Mouse (Mus musculus): ENCODE measurements around the gene Kcnb1. TPM values are rescaled to one million over a fixed set of nuclear protein-coding genes. Genes with fewer than 3 reads are reported as not detected.
"Not testable (repeated sequence)": the region's sequence is repeated elsewhere in the genome, so short reads cannot be mapped to it uniquely, and the experiment has no call there.

The Kcnb1 gene
- polyA plus RNA-seq, 1 experiment from 2014 or later: 1.0 TPM

DNA sequence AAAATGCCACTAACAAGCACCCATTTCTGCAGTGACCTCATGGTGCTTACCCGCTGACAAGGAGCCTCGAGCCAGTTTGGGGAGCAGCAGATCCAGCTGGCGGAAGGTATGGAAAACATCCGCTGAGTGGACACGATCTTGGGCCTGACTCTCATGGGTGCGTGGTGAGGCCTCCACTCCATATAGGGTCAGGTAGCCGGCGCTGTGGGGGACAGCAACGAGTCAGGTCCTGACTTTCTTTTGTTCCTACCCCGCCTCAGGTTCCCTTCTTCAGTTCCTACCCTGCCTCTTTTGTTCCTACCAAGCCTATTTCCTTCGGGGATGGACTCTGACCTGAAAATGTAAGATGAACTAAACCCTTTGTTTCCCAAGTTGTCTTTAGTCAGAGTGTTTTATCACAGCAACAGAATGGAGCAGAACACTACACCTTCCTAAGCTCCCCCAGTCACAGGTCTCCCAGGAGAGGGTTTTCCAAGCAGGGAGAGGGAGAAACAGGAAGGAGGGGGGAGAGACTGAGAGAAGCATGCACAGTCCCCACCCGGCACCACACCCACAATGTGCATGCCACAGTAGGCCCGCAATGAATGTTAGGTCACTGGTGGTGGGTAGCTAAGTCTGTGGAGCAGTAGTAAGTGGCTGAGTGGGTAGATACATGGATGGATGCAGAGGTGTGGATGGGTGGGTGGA, 31.3 kb upstream of the Kcnb1 start:
- no peak overlapping the region for H3K4me3 ChIP-seq
- no peak overlapping the region for H3K4me2 ChIP-seq (replicated peaks)
- no peak overlapping the region for H3K9ac ChIP-seq
- WGBS: 87% methylated on average over 13 of the region's 13 CpGs
- H3K27ac ChIP-seq: no peak overlapping the region
- H3K36me3 ChIP-seq: peaks cover 42% of the 10 kb centered on the region
- H3K9me3 ChIP-seq: no peaks in the 10 kb centered on the region
- H3K4me1 ChIP-seq: peaks cover 4% of the 10 kb centered on the region; the same call in 1 of the 2 replicates
- peak; percentile 25; the same call in 1 of the 2 replicates for ATAC-seq (ENCODE audit: low FRiP score, low read depth)
- no peaks in the 10 kb centered on the region for H3K27me3 ChIP-seq

DNA sequence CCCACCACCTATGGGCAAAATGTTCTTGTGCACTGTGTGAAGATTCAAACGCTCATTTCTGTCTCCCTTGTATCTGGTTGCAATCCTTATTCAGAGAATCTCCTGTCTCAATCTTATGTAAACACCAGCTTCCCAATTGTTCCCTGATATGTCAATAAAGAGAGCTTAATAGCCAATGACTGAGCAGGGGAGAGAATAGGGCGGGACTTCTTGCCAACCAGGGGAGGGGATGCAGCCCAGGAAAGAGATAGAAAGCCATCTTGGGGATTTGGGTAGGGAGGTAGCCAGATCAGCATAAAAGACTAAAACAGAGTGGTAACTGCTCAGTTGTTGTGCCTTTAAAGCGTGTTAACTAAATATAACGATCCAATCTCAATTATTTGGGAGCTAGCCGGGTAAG, 30.8 kb upstream of the Kcnb1 start:
- H3K4me3 ChIP-seq: no peak overlapping the region
- 86% methylated on average over 5 of the region's 5 CpGs for WGBS
- H3K27ac ChIP-seq: no peak overlapping the region
- peaks cover 4% of the 10 kb centered on the region; the same call in 1 of the 2 replicates for H3K4me1 ChIP-seq
- peaks cover 41% of the 10 kb centered on the region for H3K36me3 ChIP-seq
- ATAC-seq (ENCODE audit: low FRiP score, low read depth): no peak
- H3K4me2 ChIP-seq (replicated peaks): no peak overlapping the region
- H3K9ac ChIP-seq: no peak overlapping the region
- H3K9me3 ChIP-seq: no peaks in the 10 kb centered on the region
- no peaks in the 10 kb centered on the region for H3K27me3 ChIP-seq

GRCm38 (mm10) chr2:167219154-167219775, 29.3 kb upstream of the Kcnb1 start:
- Histone ChIP-seq H3K4me3 (no peak overlapping the region), H3K9me3 (no peaks in the 10 kb centered on the region), H3K27me3 (no peaks in the 10 kb centered on the region), H3K36me3 (peaks cover 51% of the 10 kb centered on the region), H3K27ac (no peak overlapping the region), H3K4me1 (peaks cover 4% of the 10 kb centered on the region; the same call in 1 of the 2 replicates), H3K9ac (no peak overlapping the region), H3K4me2 (replicated peaks) (no peak overlapping the region)
- WGBS: 46% methylated on average over 8 of the region's 8 CpGs
- ATAC-seq (ENCODE audit: low FRiP score, low read depth): peak; percentile 52; the same call in 1 of the 2 replicates

DNA sequence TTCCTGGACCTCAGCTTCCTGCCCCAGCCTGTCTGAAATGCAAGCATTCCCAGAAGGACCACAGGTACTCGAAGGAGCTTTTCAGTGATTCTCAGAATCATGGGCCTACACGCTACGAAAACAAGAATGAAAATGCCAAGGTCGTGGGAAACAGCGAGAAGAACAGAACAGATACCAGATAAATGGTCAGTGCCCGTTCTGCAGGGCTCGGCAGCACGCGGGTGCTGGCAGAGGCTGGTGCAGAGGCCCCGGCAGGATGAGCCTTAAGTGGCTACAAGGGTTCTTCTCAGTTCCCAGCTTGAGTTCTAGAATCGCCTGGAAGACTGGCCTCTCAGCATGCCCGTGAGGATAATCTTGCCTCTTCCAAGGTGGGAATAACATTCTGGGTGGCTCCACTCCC, 23.7 kb upstream of the Kcnb1 start:
- peaks cover 45% of the 10 kb centered on the region for H3K36me3 ChIP-seq
- no peak overlapping the region for H3K4me3 ChIP-seq
- ATAC-seq (ENCODE audit: low FRiP score, low read depth): no peak
- no peak overlapping the region for H3K4me2 ChIP-seq (replicated peaks)
- 92% methylated on average over 12 of the region's 12 CpGs for WGBS
- no peaks in the 10 kb centered on the region for H3K4me1 ChIP-seq
- H3K27me3 ChIP-seq: no peaks in the 10 kb centered on the region
- no peak overlapping the region for H3K27ac ChIP-seq
- no peaks in the 10 kb centered on the region for H3K9me3 ChIP-seq
- H3K9ac ChIP-seq: no peak overlapping the region

- H3K27ac ChIP-seq: no peak overlapping the region
- WGBS: 93% methylated on average over 3 of the region's 3 CpGs
Observed at GRCm38 (mm10) chr2:167213076-167213475, 23.1 kb upstream of the Kcnb1 start.

DNA sequence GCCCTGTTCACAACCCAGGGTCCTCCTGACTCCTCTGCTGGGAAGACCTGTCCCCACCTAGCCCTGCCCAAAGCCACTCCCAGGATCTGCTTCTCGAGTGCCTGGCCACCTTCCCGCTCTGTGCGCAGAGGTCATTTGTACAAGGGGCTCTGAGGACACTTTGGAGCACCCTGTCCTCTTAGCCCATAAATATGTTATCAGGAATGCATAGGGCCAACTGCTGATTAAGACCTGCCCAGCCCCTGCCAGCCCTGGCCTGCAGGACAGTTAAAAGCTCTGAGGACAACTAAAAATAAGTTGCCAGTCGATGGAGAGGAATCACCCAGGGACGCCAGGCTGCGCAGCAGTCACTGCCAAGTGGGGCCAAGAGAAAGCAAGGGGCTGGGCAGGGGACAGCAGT, 22.6 kb upstream of the Kcnb1 start:
- Histone ChIP-seq H3K9ac (no peak overlapping the region), H3K4me2 (replicated peaks) (no peak overlapping the region), H3K9me3 (no peaks in the 10 kb centered on the region), H3K4me1 (no peaks in the 10 kb centered on the region), H3K4me3 (no peak overlapping the region), H3K27me3 (no peaks in the 10 kb centered on the region), H3K27ac (no peak overlapping the region), H3K36me3 (peaks cover 43% of the 10 kb centered on the region)
- WGBS: 95% methylated on average over 6 of the region's 6 CpGs
- no peak for ATAC-seq (ENCODE audit: low FRiP score, low read depth)

More at GRCm38 (mm10) chr2:167213076-167213475, 23.1 kb upstream of the Kcnb1 start:
- Histone ChIP-seq H3K4me1 (no peaks in the 10 kb centered on the region), H3K9me3 (no peaks in the 10 kb centered on the region), H3K4me2 (replicated peaks) (no peak overlapping the region), H3K27me3 (no peaks in the 10 kb centered on the region), H3K36me3 (peaks cover 45% of the 10 kb centered on the region), H3K9ac (no peak overlapping the region), H3K4me3 (no peak overlapping the region)
- no peak for ATAC-seq (ENCODE audit: low FRiP score, low read depth)

- Histone ChIP-seq H3K4me2 (replicated peaks) (no peak overlapping the region), H3K9me3 (no peaks in the 10 kb centered on the region), H3K27ac (no peak overlapping the region), H3K27me3 (no peaks in the 10 kb centered on the region), H3K9ac (no peak overlapping the region), H3K4me1 (no peaks in the 10 kb centered on the region), H3K4me3 (no peak overlapping the region), H3K36me3 (peaks cover 41% of the 10 kb centered on the region)
- WGBS: 82% methylated on average over 3 of the region's 3 CpGs
- ATAC-seq (ENCODE audit: low FRiP score, low read depth): no peak
Observed at GRCm38 (mm10) chr2:167212089-167212488, 22.1 kb upstream of the Kcnb1 start.

GRCm38 (mm10) chr2:167209900-167210299, 19.9 kb upstream of the Kcnb1 start:
- no peak for ATAC-seq (ENCODE audit: low FRiP score, low read depth)
- Histone ChIP-seq H3K4me3 (no peak overlapping the region), H3K4me1 (peaks cover 5% of the 10 kb centered on the region; the same call in 1 of the 2 replicates)

DNA sequence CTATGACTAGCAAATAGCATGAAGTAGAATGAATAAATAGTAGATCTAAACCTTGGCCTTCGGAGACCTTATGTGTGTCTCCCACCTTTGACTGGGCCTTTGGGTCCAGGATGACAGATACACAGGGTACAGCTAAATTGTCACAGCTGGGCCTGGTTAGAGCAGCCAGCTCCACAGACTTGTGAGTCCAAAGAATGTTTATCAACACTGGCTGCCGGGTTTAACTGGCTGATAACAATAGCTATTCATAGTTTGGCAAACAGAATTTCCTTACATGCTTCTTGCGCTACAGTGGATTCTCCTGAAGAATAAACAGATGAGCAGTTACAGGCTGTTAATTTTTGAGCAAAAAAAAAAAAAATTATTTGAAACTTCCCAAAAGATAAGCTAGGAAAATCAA, 19.0 kb upstream of the Kcnb1 start:
- Histone ChIP-seq H3K27me3 (no peaks in the 10 kb centered on the region), H3K27ac (no peak overlapping the region), H3K9me3 (no peaks in the 10 kb centered on the region), H3K4me1 (peaks cover 5% of the 10 kb centered on the region; the same call in 1 of the 2 replicates), H3K36me3 (peaks cover 18% of the 10 kb centered on the region), H3K4me3 (no peak overlapping the region), H3K9ac (no peak overlapping the region), H3K4me2 (replicated peaks) (no peak overlapping the region)
- no peak for ATAC-seq (ENCODE audit: low FRiP score, low read depth)
- 89% methylated on average over 3 of the region's 3 CpGs for WGBS

More at GRCm38 (mm10) chr2:167209900-167210299, 19.9 kb upstream of the Kcnb1 start:
- Histone ChIP-seq H3K36me3 (peaks cover 20% of the 10 kb centered on the region), H3K27ac (no peak overlapping the region), H3K9ac (no peak overlapping the region), H3K27me3 (no peaks in the 10 kb centered on the region), H3K9me3 (no peaks in the 10 kb centered on the region), H3K4me2 (replicated peaks) (no peak overlapping the region)
- WGBS: 84% methylated on average over 9 of the region's 9 CpGs

DNA sequence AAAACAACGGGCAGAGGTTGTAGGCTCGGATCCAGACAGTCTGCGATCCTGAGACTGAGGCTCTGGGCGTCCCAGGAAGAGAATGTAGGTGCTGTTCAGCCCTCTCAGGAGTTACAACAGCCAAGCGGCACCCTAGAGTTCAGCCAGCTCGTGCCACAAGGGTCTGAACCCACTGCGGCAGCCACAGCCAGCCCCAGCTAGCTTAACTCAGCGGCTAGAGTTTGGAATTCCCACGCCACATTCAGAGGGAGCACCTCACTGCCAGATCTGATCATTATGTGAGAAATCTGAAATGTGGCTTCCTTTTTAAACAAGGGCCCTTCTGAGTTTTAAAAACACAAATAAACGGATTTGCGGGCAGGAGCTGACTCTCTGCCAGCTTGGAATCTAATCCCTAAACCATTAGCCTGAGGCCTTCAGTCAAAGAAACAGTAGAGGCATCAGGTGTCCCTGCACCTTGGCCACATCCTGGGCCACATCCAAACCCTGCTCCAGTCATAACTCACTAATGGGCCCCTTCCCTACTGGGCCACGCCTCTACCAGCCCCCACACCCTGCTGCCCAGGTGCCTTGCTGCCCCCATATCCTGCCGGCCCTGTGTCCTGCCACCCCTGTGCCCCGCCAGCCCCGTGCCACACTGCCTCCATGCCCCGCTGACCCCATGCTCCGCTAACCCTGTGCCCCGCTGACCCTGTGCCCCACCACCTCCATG, 16.1 kb upstream of the Kcnb1 start:
- Histone ChIP-seq H3K9me3 (no peaks in the 10 kb centered on the region), H3K4me1 (peaks cover 5% of the 10 kb centered on the region; the same call in 1 of the 2 replicates), H3K27ac (no peak overlapping the region), H3K36me3 (peaks cover 15% of the 10 kb centered on the region; the same call in 1 of the 2 replicates), H3K9ac (no peak overlapping the region), H3K27me3 (no peaks in the 10 kb centered on the region), H3K4me2 (replicated peaks) (no peak overlapping the region), H3K4me3 (no peak overlapping the region)
- no peak for ATAC-seq (ENCODE audit: low FRiP score, low read depth)
- WGBS: 75% methylated on average over 18 of the region's 18 CpGs

GRCm38 (mm10) chr2:167204686-167205085, 14.7 kb upstream of the Kcnb1 start:
- ATAC-seq (ENCODE audit: low FRiP score, low read depth); H3K9me3 ChIP-seq; H3K4me2 ChIP-seq (replicated peaks); H3K27ac ChIP-seq; H3K4me1 ChIP-seq; H3K4me3 ChIP-seq; H3K9ac ChIP-seq; H3K27me3 ChIP-seq: not testable (repeated sequence)
- 87% methylated on average over 5 of the region's 5 CpGs for WGBS
- H3K36me3 ChIP-seq: peaks cover 15% of the 10 kb centered on the region; the same call in 1 of the 2 replicates

All from limb, embryonic 13.5 days (tissue).